Mouse (Mus musculus): ENCODE measurements around the gene Gpr157. TPM values are rescaled to one million over a fixed set of nuclear protein-coding genes. Genes with fewer than 3 reads are reported as not detected.

Gpr157 gene
- total RNA-seq, 2 experiments from 2014 or later = 1.5 TPM

- Histone ChIP-seq H3K27ac (no peak overlapping the region), H3K4me3 (no peak overlapping the region)
- TF ChIP-seq CTCF (IDR thresholded peaks at IDR 0.05) = no peak
- DNase-seq (ENCODE audit: extremely low spot score in 1 of 2, low spot score in 2 of 2) = no peak
- intact Hi-C loops (cut with DNase I) = no loop called here
Measured at GRCm38 (mm10) chr4:150075350-150075749, 11.8 kb upstream of the Gpr157 start.

GRCm38 (mm10) chr4:150076147-150076546 is 11.0 kb upstream of the Gpr157 start:
- no peak overlapping the region for H3K4me3 ChIP-seq
- no peak overlapping the region for H3K27ac ChIP-seq
- intact Hi-C loops (cut with DNase I) = no loop called here
- DNase-seq (ENCODE audit: extremely low spot score in 1 of 2, low spot score in 2 of 2) = no peak
- no peak for TF ChIP-seq CTCF (IDR thresholded peaks at IDR 0.05)

GRCm38 (mm10) chr4:150078646-150079045 is 8.5 kb upstream of the Gpr157 start:
- Histone ChIP-seq H3K4me3 (no peak overlapping the region), H3K27ac (no peak overlapping the region)
- intact Hi-C loops (cut with DNase I) = no loop called here
- DNase-seq (ENCODE audit: extremely low spot score in 1 of 2, low spot score in 2 of 2) = no peak
- no peak for TF ChIP-seq CTCF (IDR thresholded peaks at IDR 0.05)

GRCm38 (mm10) chr4:150079244-150079643 is 7.9 kb upstream of the Gpr157 start:
- TF ChIP-seq CTCF (IDR thresholded peaks at IDR 0.05) = no peak
- no peak for DNase-seq (ENCODE audit: extremely low spot score in 1 of 2, low spot score in 2 of 2)
- H3K27ac ChIP-seq = no peak overlapping the region
- H3K4me3 ChIP-seq = no peak overlapping the region
- intact Hi-C loops (cut with DNase I) = no loop called here

GRCm38 (mm10) chr4:150080330-150080967 is 6.7 kb upstream of the Gpr157 start:
- intact Hi-C loops (cut with DNase I) = no loop called here
- TF ChIP-seq CTCF (IDR thresholded peaks at IDR 0.05) = no peak
- DNase-seq (ENCODE audit: extremely low spot score in 1 of 2, low spot score in 2 of 2) = no peak
- no peak overlapping the region for H3K27ac ChIP-seq
- no peak overlapping the region for H3K4me3 ChIP-seq

GRCm38 (mm10) chr4:150085366-150085765 is 1.8 kb upstream of the Gpr157 start:
- intact Hi-C loops (cut with DNase I) = no loop called here
- TF ChIP-seq CTCF (IDR thresholded peaks at IDR 0.05) = peak; percentile 8; the same call in 1 of the 2 replicates
- H3K4me3 ChIP-seq = no peak overlapping the region

GRCm38 (mm10) chr4:150086841-150087160 is 364 bp upstream of the Gpr157 start:
- peak overlapping the region; percentile 76 for H3K4me3 ChIP-seq
- TF ChIP-seq CTCF (IDR thresholded peaks at IDR 0.05) = no peak
- DNase-seq (ENCODE audit: extremely low spot score in 1 of 2, low spot score in 2 of 2) = no peak
- no peak overlapping the region for H3K27ac ChIP-seq
- intact Hi-C loops (cut with DNase I) = no loop called here

More at GRCm38 (mm10) chr4:150085366-150085765, 1.8 kb upstream of the Gpr157 start:
- no peak for DNase-seq (ENCODE audit: extremely low spot score in 1 of 2, low spot score in 2 of 2)
- H3K27ac ChIP-seq = no peak overlapping the region

GRCm38 (mm10) chr4:150087890-150088530 is 845 bp downstream of the Gpr157 start:
- no peak for DNase-seq (ENCODE audit: extremely low spot score in 1 of 2, low spot score in 2 of 2)
- Histone ChIP-seq H3K27ac (peak overlapping the region; percentile 41), H3K4me3 (peak overlapping the region; percentile 76)
- intact Hi-C loops (cut with DNase I) = no loop called here
- no peak for TF ChIP-seq CTCF (IDR thresholded peaks at IDR 0.05)

GRCm38 (mm10) chr4:150089121-150089520 is 2.0 kb downstream of the Gpr157 start:
- no peak for DNase-seq (ENCODE audit: extremely low spot score in 1 of 2, low spot score in 2 of 2)
- no peak for TF ChIP-seq CTCF (IDR thresholded peaks at IDR 0.05)
- intact Hi-C loops (cut with DNase I) = no loop called here
- Histone ChIP-seq H3K4me3 (no peak overlapping the region), H3K27ac (no peak overlapping the region)

- TF ChIP-seq CTCF (IDR thresholded peaks at IDR 0.05) = peak; percentile 73
- intact Hi-C loops (cut with DNase I) = no loop called here
- no peak overlapping the region for H3K27ac ChIP-seq
- peak in 1 of 2 experiments; percentile 20 for DNase-seq (ENCODE audit: extremely low spot score in 1 of 2, low spot score in 2 of 2)
- no peak overlapping the region for H3K4me3 ChIP-seq
Measured at GRCm38 (mm10) chr4:150091887-150092582, 4.9 kb downstream of the Gpr157 start.

GRCm38 (mm10) chr4:150092583-150092902 is 5.4 kb downstream of the Gpr157 start:
- DNase-seq (ENCODE audit: extremely low spot score in 1 of 2, low spot score in 2 of 2) = no peak
- Histone ChIP-seq H3K4me3 (no peak overlapping the region), H3K27ac (no peak overlapping the region)
- TF ChIP-seq CTCF (IDR thresholded peaks at IDR 0.05) = no peak
- intact Hi-C loops (cut with DNase I) = no loop called here

GRCm38 (mm10) chr4:150093560-150094462 is 6.6 kb downstream of the Gpr157 start:
- no peak for DNase-seq (ENCODE audit: extremely low spot score in 1 of 2, low spot score in 2 of 2)
- H3K4me3 ChIP-seq = no peak overlapping the region
- TF ChIP-seq CTCF (IDR thresholded peaks at IDR 0.05) = no peak
- no peak overlapping the region for H3K27ac ChIP-seq
- intact Hi-C loops (cut with DNase I) = no loop called here
